10 mouse cellular contexts compared by ENCODE assay signal in the genomic region with DNA sequence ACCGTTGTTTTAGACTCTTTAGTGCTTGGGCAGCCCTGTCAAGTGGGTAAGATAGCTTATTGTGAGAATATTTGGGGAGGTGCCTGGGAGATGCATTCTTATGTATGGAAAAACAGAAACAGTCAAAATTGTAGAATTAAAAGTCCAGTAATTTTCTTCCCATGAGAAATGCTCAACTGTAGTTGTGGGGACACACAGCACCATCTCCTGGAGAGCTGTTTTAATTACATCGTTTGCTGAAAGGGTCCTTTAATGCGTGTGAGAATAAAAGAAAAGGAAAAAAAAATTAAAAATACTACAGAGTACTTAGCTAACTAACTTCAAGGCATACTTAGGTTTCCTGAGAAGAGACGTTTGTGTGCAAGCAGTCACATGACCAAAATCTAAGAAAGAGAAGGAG.
DNase-seq lines count a peak whose midpoint lies in the region; ATAC-seq lines count a peak whose summit lies in the region.
"Had no signal": no experiment of that assay in that cellular context is flagged by ENCODE, and none has a peak within 500 bp of the region (broad histone marks: within the 10 kb centered on the region; RNA-seq: fewer than 3 reads in every experiment).

No protein-coding gene starts in this region.

- peak; percentile 42 for DNase-seq in heart, adult 11 months
- DNase-seq in heart, adult 18-20 months, result no peak
- DNase-seq in layer of hippocampus, adult 9-10 months (ENCODE audit: low spot score), result peak; percentile 29
- DNase-seq in layer of hippocampus, postnatal 25 days (ENCODE audit: extremely low spot score in 1 of 2, low spot score in 1 of 2), result no peak
- peak; percentile 15 for DNase-seq in 3T3-L1 (ENCODE audit: low read depth, low spot score)
- peak; percentile 30 for DNase-seq in Muller cell, postnatal 12 days (ENCODE audit: inconsistent ontology term)
- DNase-seq: gastrocnemius, postnatal 14 days; right cerebral cortex, postnatal 4 days had no signal

- no peak for ATAC-seq in activated CD4-positive, CD25-positive, alpha-beta regulatory T cell, adult 4 months
- ATAC-seq: midbrain, embryonic 13.5 days had no signal

Comparison
In these comparisons a context has a peak if more than half of its experiments do, and no peak if none do; other contexts are left out.
1. DNase-seq: peak in heart, adult 11 months (single experiment), layer of hippocampus, adult 9-10 months (single experiment), 3T3-L1 (single experiment) and Muller cell, postnatal 12 days (single experiment); none in heart, adult 18-20 months (0 of 2) and layer of hippocampus, postnatal 25 days (0 of 2).